Mouse (Mus musculus): ENCODE data around the gene 1810062G17Rik. TPM values are rescaled to one million over a fixed set of nuclear protein-coding genes. Genes with fewer than 3 reads are reported as not detected.

1810062G17Rik gene
- polyA plus RNA-seq, 2 experiments: 2.0 TPM

GRCm38 (mm10) chr3:36530345-36530744 is 54.6 kb downstream of the 1810062G17Rik start:
- WGBS: 85% methylated on average over 6 of the region's 6 CpGs
- no peak overlapping the region for H3K27ac ChIP-seq (replicated peaks; ENCODE audit: low read depth, low read length)
- H3K27me3 ChIP-seq (ENCODE audit: control insufficient read depth, insufficient read depth, low read length): no peaks in the 10 kb centered on the region
- ATAC-seq (ENCODE audit: low FRiP score, low read depth) (no peak), DNase-seq (ENCODE audit: low spot score) (no peak)
- no peak overlapping the region for H3K4me3 ChIP-seq (replicated peaks; ENCODE audit: low read length)
- no peaks in the 10 kb centered on the region for H3K36me3 ChIP-seq (ENCODE audit: control insufficient read depth, insufficient read depth, low read length)
- no peaks in the 10 kb centered on the region for H3K9me3 ChIP-seq (ENCODE audit: control insufficient read depth, low read length)
- H3K4me2 ChIP-seq (replicated peaks; ENCODE audit: low read depth, low read length, severe bottlenecking): no peak overlapping the region
- H3K4me1 ChIP-seq (ENCODE audit: control insufficient read depth, insufficient read depth, low read length): 0 out of 2 replicates have a peak, but pooled peaks cover 2% of the 10 kb centered on the region
- no peak for TF ChIP-seq POLR2A (IDR thresholded peaks at IDR 0.05; ENCODE audit: borderline replicate concordance, extremely low read depth, insufficient read depth, insufficient read length)
- H3K9ac ChIP-seq (ENCODE audit: low read depth, low read length, severe bottlenecking): no peak overlapping the region

- H3K9ac ChIP-seq (ENCODE audit: low read depth, low read length, severe bottlenecking): no peak overlapping the region
- H3K27me3 ChIP-seq (ENCODE audit: control insufficient read depth, insufficient read depth, low read length): no peaks in the 10 kb centered on the region
- TF ChIP-seq POLR2A (IDR thresholded peaks at IDR 0.05; ENCODE audit: borderline replicate concordance, extremely low read depth, insufficient read depth, insufficient read length): no peak
- H3K36me3 ChIP-seq (ENCODE audit: control insufficient read depth, insufficient read depth, low read length): no peaks in the 10 kb centered on the region
- no peak for ATAC-seq (ENCODE audit: low FRiP score, low read depth)
- 81% methylated on average over 5 of the region's 5 CpGs for WGBS
- 0 out of 2 replicates have a peak, but pooled peaks cover 2% of the 10 kb centered on the region for H3K4me1 ChIP-seq (ENCODE audit: control insufficient read depth, insufficient read depth, low read length)
- no peaks in the 10 kb centered on the region for H3K9me3 ChIP-seq (ENCODE audit: control insufficient read depth, low read length)
- no peak for DNase-seq (ENCODE audit: low spot score)
- H3K4me3 ChIP-seq (replicated peaks; ENCODE audit: low read length): no peak overlapping the region
- H3K27ac ChIP-seq (replicated peaks; ENCODE audit: low read depth, low read length): no peak overlapping the region
- H3K4me2 ChIP-seq (replicated peaks; ENCODE audit: low read depth, low read length, severe bottlenecking): no peak overlapping the region
These were observed 55.0 kb downstream of the 1810062G17Rik start for GRCm38 (mm10) chr3:36530781-36531180.

GRCm38 (mm10) chr3:36531242-36531641 is 55.5 kb downstream of the 1810062G17Rik start:
- Histone ChIP-seq H3K36me3 (ENCODE audit: control insufficient read depth, insufficient read depth, low read length) (no peaks in the 10 kb centered on the region), H3K27ac (replicated peaks; ENCODE audit: low read depth, low read length) (no peak overlapping the region), H3K4me2 (replicated peaks; ENCODE audit: low read depth, low read length, severe bottlenecking) (no peak overlapping the region), H3K27me3 (ENCODE audit: control insufficient read depth, insufficient read depth, low read length) (no peaks in the 10 kb centered on the region), H3K9me3 (ENCODE audit: control insufficient read depth, low read length) (no peaks in the 10 kb centered on the region), H3K9ac (ENCODE audit: low read depth, low read length, severe bottlenecking) (no peak overlapping the region), H3K4me3 (replicated peaks; ENCODE audit: low read length) (no peak overlapping the region), H3K4me1 (ENCODE audit: control insufficient read depth, insufficient read depth, low read length) (0 out of 2 replicates have a peak, but pooled peaks cover 2% of the 10 kb centered on the region)
- no peak for ATAC-seq (ENCODE audit: low FRiP score, low read depth)
- DNase-seq (ENCODE audit: low spot score): no peak
- 35% methylated on average over 2 of the region's 2 CpGs for WGBS
- TF ChIP-seq POLR2A (IDR thresholded peaks at IDR 0.05; ENCODE audit: borderline replicate concordance, extremely low read depth, insufficient read depth, insufficient read length): no peak

Small RNA genes within 50 kb of the gene (microRNA-seq; reads per million reads assigned to microRNA genes)
- gene Mir7009: not detected

Other genes starting within 250 kb of the 1810062G17Rik start
- 348 and 392 TPM in 2 replicates for gene Anxa5, start within 50 bp of the 1810062G17Rik start, polyA plus RNA-seq (2012; rRNA removed)
- 423 and 449 TPM in 2 replicates for gene Anxa5, start within 50 bp of the 1810062G17Rik start, polyA plus RNA-seq (2014; fragmentation: Nextera tagmentation; extraction: Ambion mirVana)
- 0.05 and 0.10 TPM in 2 replicates for gene Gm11549, start 45.9 kb downstream of the 1810062G17Rik start, polyA plus RNA-seq (2012; rRNA removed)
- 0.11 TPM in 1 of 2 replicates, not detected in the other for gene Gm11549, start 45.9 kb downstream of the 1810062G17Rik start, polyA plus RNA-seq (2014; fragmentation: Nextera tagmentation; extraction: Ambion mirVana)
- 29.0 and 34.8 TPM in 2 replicates for gene Exosc9, start 76.7 kb downstream of the 1810062G17Rik start, polyA plus RNA-seq (2012; rRNA removed)
- 54.5 and 55.0 TPM in 2 replicates for gene Exosc9, start 76.7 kb downstream of the 1810062G17Rik start, polyA plus RNA-seq (2014; fragmentation: Nextera tagmentation; extraction: Ambion mirVana)
- gene Ccna2, start 96.2 kb downstream of the 1810062G17Rik start, polyA plus RNA-seq (2012; rRNA removed): 106 and 112 TPM in 2 replicates
- 156 and 170 TPM in 2 replicates for gene Ccna2, start 96.2 kb downstream of the 1810062G17Rik start, polyA plus RNA-seq (2014; fragmentation: Nextera tagmentation; extraction: Ambion mirVana)
- 10.1 and 14.0 TPM in 2 replicates for gene Bbs7, start 137.5 kb downstream of the 1810062G17Rik start, polyA plus RNA-seq (2012; rRNA removed)
- gene Bbs7, start 137.5 kb downstream of the 1810062G17Rik start, polyA plus RNA-seq (2014; fragmentation: Nextera tagmentation; extraction: Ambion mirVana): 11.6 and 12.2 TPM in 2 replicates
- gene Trpc3, start 214.2 kb downstream of the 1810062G17Rik start, polyA plus RNA-seq (2012; rRNA removed): 5.7 and 6.0 TPM in 2 replicates
- 3.5 and 3.9 TPM in 2 replicates for gene Trpc3, start 214.2 kb downstream of the 1810062G17Rik start, polyA plus RNA-seq (2014; fragmentation: Nextera tagmentation; extraction: Ambion mirVana)

All from limb, embryonic 14.5 days (tissue).